Mouse (Mus musculus) midbrain, embryonic 12.5 days (tissue): ENCODE measurements at regions not wholly inside any gene's neighbourhood (a gene's known extent, or its start where the extent isn't known, plus 50 kb on each side); places are given as distances from the start of the nearest gene placed in this dataset.

Source experiments
- ATAC-seq: fragments of 200-750 bp; cut with Nextera tagmentation; 2 replicates; pipeline ENCODE4 v1.8.0; 2017; ENCODE audit warnings: low read depth, moderate TSS enrichment, moderate library complexity; ENCODE audit not compliant: low FRiP score
- H3K27ac ChIP-seq: fragments of 300-500 bp; sonication (generic); replicated peaks from 2 replicates; pipeline ENCODE4 v1.5.1; 2016; ENCODE audit warnings: mild to moderate bottlenecking
- H3K27me3 ChIP-seq: fragments of 300-500 bp; sonication (generic); 2 replicates; pipeline ENCODE4 v1.6.1; 2016; ENCODE audit warnings: mild to moderate bottlenecking
- H3K36me3 ChIP-seq: fragments of 300-500 bp; sonication (generic); 2 replicates; pipeline ENCODE4 v1.6.1; 2016
- H3K4me1 ChIP-seq: fragments of 300-500 bp; sonication (generic); 2 replicates; pipeline ENCODE4 v1.6.1; 2016
- H3K4me2 ChIP-seq: fragments of 300-500 bp; sonication (generic); replicated peaks from 2 replicates; pipeline ENCODE4 v1.6.1; 2016; ENCODE audit warnings: mild to moderate bottlenecking, moderate library complexity
- H3K4me3 ChIP-seq: fragments of 300-500 bp; sonication (generic); 2 replicates; pipeline ENCODE4 v1.5.1; 2016; ENCODE audit warnings: mild to moderate bottlenecking
- H3K9ac ChIP-seq: fragments of 300-500 bp; sonication (generic); replicated peaks from 2 replicates; pipeline ENCODE4 v1.6.1; 2016; ENCODE audit warnings: mild to moderate bottlenecking, moderate library complexity
- H3K9me3 ChIP-seq: fragments of 300-500 bp; sonication (generic); 2 replicates; pipeline ENCODE4 v1.6.1; 2016; ENCODE audit warnings: mild to moderate bottlenecking
- WGBS: fragments of 180-500 bp; shearing (Covaris S2); methylation state at CpG from one replicate; pipeline ENCODE4 v1.1.7; 2016; 5-methylcytosine and 5-hydroxymethylcytosine counted together

- H3K36me3 ChIP-seq: no peaks in the 10 kb centered on the region
- WGBS: 89% methylated on average over 2 of the region's 2 CpGs
- ATAC-seq: no peak
- no peak overlapping the region for H3K9ac ChIP-seq
- no peaks in the 10 kb centered on the region for H3K9me3 ChIP-seq
- H3K4me3 ChIP-seq: no peak overlapping the region
- H3K4me1 ChIP-seq: no peaks in the 10 kb centered on the region
- no peak overlapping the region for H3K27ac ChIP-seq
- H3K4me2 ChIP-seq: no peak overlapping the region
- no peaks in the 10 kb centered on the region for H3K27me3 ChIP-seq
These were observed 565.6 kb downstream of the Defb40 start for GRCm38 (mm10) chr8:18412470-18412869.

DNA sequence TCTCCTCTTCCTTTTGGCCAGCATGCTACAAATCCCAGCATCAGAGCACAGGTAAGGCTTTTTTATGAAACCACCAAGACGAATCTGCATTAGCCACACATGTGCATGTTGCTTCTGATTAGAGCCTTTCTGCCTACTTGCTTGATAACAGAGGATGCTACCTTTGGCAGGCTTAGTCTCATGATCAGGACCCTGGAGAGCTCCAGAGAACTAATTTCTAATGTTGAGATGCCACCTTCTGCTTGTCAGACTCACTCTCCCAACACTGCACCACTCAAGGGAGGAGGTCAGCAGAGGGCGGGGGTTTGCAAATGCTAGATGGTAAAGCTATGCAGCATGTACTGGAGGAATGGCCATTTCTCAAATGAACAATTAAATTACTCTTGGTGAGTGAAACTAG, 571.6 kb downstream of the Defb40 start:
- ATAC-seq: no peak
- Histone ChIP-seq H3K27ac (no peak overlapping the region), H3K9me3 (no peaks in the 10 kb centered on the region), H3K9ac (no peak overlapping the region), H3K4me2 (no peak overlapping the region), H3K4me1 (no peaks in the 10 kb centered on the region), H3K4me3 (no peak overlapping the region), H3K27me3 (no peaks in the 10 kb centered on the region), H3K36me3 (no peaks in the 10 kb centered on the region)
- WGBS: 80% methylated on average over 2 of the region's 2 CpGs

DNA sequence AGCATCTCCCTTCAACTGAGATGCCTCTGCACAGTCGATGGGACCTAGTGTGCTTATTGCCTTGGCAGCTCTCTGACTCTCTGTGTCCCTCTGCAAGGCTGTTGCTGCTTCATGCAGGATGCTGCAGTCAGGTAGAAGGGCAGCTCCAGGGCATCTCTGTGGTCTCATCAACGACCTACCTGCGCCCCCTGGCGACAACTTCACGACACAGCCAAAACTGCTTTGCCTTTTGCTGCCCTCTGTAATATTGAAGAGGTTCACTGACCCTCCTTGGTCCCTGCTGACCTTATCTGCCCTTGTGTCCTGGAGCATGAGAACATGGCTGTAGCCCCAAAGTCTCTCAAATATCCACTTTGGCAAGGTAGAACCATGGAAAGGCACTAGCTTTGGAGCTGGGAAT, 589.7 kb downstream of the Defb40 start:
- Histone ChIP-seq H3K36me3 (no peaks in the 10 kb centered on the region), H3K27me3 (no peaks in the 10 kb centered on the region), H3K9ac (no peak overlapping the region), H3K4me2 (no peak overlapping the region), H3K9me3 (no peaks in the 10 kb centered on the region), H3K4me3 (no peak overlapping the region), H3K27ac (no peak overlapping the region), H3K4me1 (no peaks in the 10 kb centered on the region)
- 8% methylated on average over 5 of the region's 5 CpGs for WGBS
- ATAC-seq: peak; percentile 74

GRCm38 (mm10) chr8:18381615-18382178, 596.4 kb downstream of the Defb40 start:
- ATAC-seq: no peak
- WGBS: 12% methylated on average over 3 of the region's 3 CpGs

GRCm38 (mm10) chr8:18348716-18349115, 629.3 kb downstream of the Defb40 start:
- H3K4me2 ChIP-seq: no peak overlapping the region
- H3K4me3 ChIP-seq: no peak overlapping the region
- H3K4me1 ChIP-seq: no peaks in the 10 kb centered on the region
- no peak overlapping the region for H3K27ac ChIP-seq
- H3K9me3 ChIP-seq: no peaks in the 10 kb centered on the region
- no peaks in the 10 kb centered on the region for H3K36me3 ChIP-seq
- no peak overlapping the region for H3K9ac ChIP-seq
- H3K27me3 ChIP-seq: no peaks in the 10 kb centered on the region
- no peak for ATAC-seq
- 92% methylated on average over 4 of the region's 4 CpGs for WGBS

More at GRCm38 (mm10) chr8:18381615-18382178, 596.4 kb downstream of the Defb40 start:
- no peak overlapping the region for H3K9ac ChIP-seq
- H3K4me1 ChIP-seq: no peaks in the 10 kb centered on the region
- H3K27ac ChIP-seq: no peak overlapping the region
- H3K4me2 ChIP-seq: no peak overlapping the region
- H3K4me3 ChIP-seq: no peak overlapping the region
- no peaks in the 10 kb centered on the region for H3K27me3 ChIP-seq
- no peaks in the 10 kb centered on the region for H3K9me3 ChIP-seq
- H3K36me3 ChIP-seq: no peaks in the 10 kb centered on the region

DNA sequence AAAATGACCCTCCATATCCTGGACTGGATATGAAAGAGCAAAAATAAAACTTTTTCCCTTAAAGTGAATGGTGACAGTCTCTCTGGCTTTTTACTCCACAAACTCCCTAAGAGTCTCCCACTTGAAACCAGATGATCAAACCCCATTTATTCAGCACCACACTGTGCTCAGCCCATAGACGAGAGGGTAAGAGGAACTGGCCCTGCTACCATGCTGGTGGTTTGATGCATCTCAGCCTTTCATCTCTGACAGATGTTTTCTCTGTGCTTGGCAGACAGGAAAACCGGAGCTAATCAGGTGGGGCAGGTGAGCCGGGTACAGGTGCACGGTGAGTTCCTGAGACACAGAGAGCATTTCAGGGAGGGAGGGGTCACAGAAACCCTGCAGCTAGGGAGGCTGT, 631.8 kb downstream of the Defb40 start:
- ATAC-seq: no peak
- Histone ChIP-seq H3K9me3 (no peaks in the 10 kb centered on the region), H3K4me1 (no peaks in the 10 kb centered on the region), H3K27me3 (no peaks in the 10 kb centered on the region), H3K9ac (no peak overlapping the region), H3K27ac (no peak overlapping the region), H3K36me3 (no peaks in the 10 kb centered on the region), H3K4me2 (no peak overlapping the region), H3K4me3 (no peak overlapping the region)
- WGBS: 69% methylated on average over 4 of the region's 4 CpGs

DNA sequence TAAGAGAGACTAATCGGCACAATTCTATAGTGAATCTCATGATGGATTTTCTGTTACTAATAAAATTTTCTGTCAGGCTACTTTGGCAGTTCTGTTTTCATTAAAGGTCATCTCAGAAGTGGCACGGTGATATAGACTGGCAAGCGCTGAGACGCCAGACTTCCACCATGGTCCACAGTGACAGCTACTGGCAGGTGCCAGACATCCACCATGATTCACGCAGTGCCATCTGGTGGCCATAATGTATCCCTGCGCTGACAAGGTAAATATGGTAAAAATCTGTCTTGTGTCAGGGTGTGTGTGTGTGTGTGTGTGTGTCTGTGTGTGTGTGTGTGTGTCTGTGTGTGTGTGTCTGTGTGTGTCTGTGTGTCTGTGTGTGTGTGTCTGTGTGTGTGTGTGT, 632.7 kb downstream of the Defb40 start:
- no peak overlapping the region for H3K9ac ChIP-seq
- H3K4me2 ChIP-seq: no peak overlapping the region
- no peaks in the 10 kb centered on the region for H3K36me3 ChIP-seq
- H3K4me3 ChIP-seq: no peak overlapping the region
- H3K27me3 ChIP-seq: no peaks in the 10 kb centered on the region
- no peaks in the 10 kb centered on the region for H3K9me3 ChIP-seq
- H3K27ac ChIP-seq: no peak overlapping the region
- ATAC-seq: peak; percentile 88
- 31% methylated on average over 6 of the region's 6 CpGs for whole genome bisulfite sequencing
- no peaks in the 10 kb centered on the region for H3K4me1 ChIP-seq

- Histone ChIP-seq H3K9me3 (no peaks in the 10 kb centered on the region), H3K4me1 (no peaks in the 10 kb centered on the region), H3K27me3 (no peaks in the 10 kb centered on the region), H3K36me3 (no peaks in the 10 kb centered on the region), H3K9ac (no peak overlapping the region), H3K4me3 (no peak overlapping the region), H3K27ac (no peak overlapping the region), H3K4me2 (no peak overlapping the region)
- ATAC-seq: peak; percentile 35; the same call in 1 of the 2 replicates
- 82% methylated on average over 5 of the region's 5 CpGs for WGBS
These were observed 633.2 kb downstream of the Defb40 start for GRCm38 (mm10) chr8:18344838-18345237.

DNA sequence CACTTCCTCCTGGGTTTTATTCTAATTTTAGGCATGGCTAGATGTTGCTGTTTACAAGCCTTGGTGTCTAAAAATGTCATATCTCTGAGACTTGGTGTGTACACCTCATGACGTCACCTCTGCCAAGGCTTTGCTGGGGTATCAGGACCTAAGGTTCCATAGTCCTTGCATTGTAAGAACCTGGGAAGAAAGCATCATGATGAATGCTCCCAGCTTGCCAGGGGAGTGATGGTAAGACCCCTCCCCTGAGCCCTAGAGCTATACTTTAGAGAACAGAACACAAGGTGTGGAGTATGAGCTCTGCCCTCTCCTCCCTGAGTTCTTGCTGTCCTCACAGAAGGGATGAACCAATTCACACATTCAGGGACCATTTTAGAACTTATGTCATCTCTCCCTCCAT, 642.5 kb downstream of the Defb40 start:
- no peak overlapping the region for H3K4me2 ChIP-seq
- no peaks in the 10 kb centered on the region for H3K4me1 ChIP-seq
- no peaks in the 10 kb centered on the region for H3K27me3 ChIP-seq
- no peak for ATAC-seq
- H3K9ac ChIP-seq: no peak overlapping the region
- H3K9me3 ChIP-seq: no peaks in the 10 kb centered on the region
- H3K4me3 ChIP-seq: no peak overlapping the region
- H3K36me3 ChIP-seq: no peaks in the 10 kb centered on the region
- H3K27ac ChIP-seq: no peak overlapping the region
- 79% methylated on average over 1 of the region's 1 CpGs for WGBS

DNA sequence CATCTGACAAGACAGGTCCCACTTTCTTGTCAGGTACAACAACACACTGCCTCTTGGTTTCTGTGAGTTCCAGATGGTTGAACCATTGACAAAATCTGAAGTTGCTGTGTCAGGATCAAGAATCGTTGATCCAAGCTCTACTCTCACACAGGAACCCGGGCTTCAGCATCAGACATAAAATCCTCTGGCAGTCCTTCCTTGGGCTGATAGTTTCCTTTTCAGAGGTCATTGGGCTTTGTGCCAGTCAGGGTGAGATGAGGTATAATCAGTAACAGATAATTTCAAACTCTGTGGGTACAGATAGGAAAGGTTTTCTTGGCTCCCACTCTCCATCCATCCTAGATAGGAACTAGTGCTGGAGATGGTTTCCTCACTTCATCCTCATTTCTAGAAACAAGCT, 649.5 kb downstream of the Defb40 start:
- Histone ChIP-seq H3K9ac (no peak overlapping the region), H3K9me3 (no peaks in the 10 kb centered on the region), H3K4me1 (no peaks in the 10 kb centered on the region), H3K27ac (no peak overlapping the region), H3K4me3 (no peak overlapping the region), H3K4me2 (no peak overlapping the region), H3K27me3 (no peaks in the 10 kb centered on the region), H3K36me3 (no peaks in the 10 kb centered on the region)
- 93% methylated on average over 2 of the region's 2 CpGs for WGBS
- ATAC-seq: no peak

DNA sequence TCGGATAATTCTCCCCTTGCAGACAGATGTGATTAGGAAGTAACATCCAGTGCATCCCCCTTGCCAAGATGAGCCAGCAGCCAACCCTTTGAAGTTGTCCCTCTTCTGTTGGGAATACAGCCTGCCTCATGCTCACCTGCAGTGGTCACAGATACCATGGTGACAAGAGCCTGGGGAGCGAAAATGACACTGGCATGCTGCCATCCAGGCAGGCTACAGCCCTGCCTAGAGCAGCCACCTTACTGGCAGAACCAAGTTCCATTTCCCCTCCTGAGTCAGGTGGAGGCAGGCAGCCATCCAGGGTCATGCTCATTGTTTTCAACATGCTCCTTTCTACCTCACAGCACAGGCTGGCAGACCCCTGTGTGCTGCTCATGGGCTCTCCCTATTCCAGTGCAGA, 661.6 kb downstream of the Defb40 start:
- WGBS: 69% methylated on average over 2 of the region's 2 CpGs

DNA sequence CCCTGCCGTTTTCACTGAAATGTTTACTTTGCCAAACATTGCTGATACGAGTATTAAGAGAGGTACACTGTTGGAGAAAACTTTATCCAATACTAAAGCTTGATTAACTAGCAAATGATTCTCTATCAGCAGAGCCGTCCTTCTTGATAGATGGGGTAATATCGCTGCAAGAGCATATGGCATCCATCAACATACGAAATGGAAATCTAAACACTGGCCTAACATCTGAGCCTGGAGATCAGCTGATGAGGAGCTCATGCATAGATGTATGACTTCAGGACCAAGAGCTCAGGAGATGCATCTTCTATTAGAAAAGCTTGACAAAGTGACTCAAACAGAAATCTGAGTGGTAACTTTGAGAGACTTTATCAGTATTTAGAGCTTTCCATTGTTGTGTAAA, 666.5 kb downstream of the Defb40 start:
- H3K27me3 ChIP-seq: no peaks in the 10 kb centered on the region
- no peak overlapping the region for H3K4me2 ChIP-seq
- WGBS: 70% methylated on average over 5 of the region's 5 CpGs
- no peaks in the 10 kb centered on the region for H3K4me1 ChIP-seq
- H3K9me3 ChIP-seq: no peaks in the 10 kb centered on the region
- H3K4me3 ChIP-seq: no peak overlapping the region
- H3K27ac ChIP-seq: no peak overlapping the region
- H3K36me3 ChIP-seq: no peaks in the 10 kb centered on the region
- ATAC-seq: no peak
- no peak overlapping the region for H3K9ac ChIP-seq

More for the DNA sequence above, 661.6 kb downstream of the Defb40 start:
- H3K9me3 ChIP-seq: no peaks in the 10 kb centered on the region
- H3K4me3 ChIP-seq: no peak overlapping the region
- H3K36me3 ChIP-seq: no peaks in the 10 kb centered on the region
- no peak overlapping the region for H3K27ac ChIP-seq
- ATAC-seq: no peak
- no peak overlapping the region for H3K9ac ChIP-seq
- no peaks in the 10 kb centered on the region for H3K4me1 ChIP-seq
- H3K27me3 ChIP-seq: no peaks in the 10 kb centered on the region
- no peak overlapping the region for H3K4me2 ChIP-seq

GRCm38 (mm10) chr8:18310927-18311326, 667.1 kb downstream of the Defb40 start:
- 0 out of 2 replicates have a peak, but pooled peaks have one; percentile 52 for ATAC-seq
- no peaks in the 10 kb centered on the region for H3K36me3 ChIP-seq
- H3K27me3 ChIP-seq: no peaks in the 10 kb centered on the region
- H3K9me3 ChIP-seq: no peaks in the 10 kb centered on the region
- no peak overlapping the region for H3K4me2 ChIP-seq
- no peak overlapping the region for H3K9ac ChIP-seq
- no peaks in the 10 kb centered on the region for H3K4me1 ChIP-seq
- H3K27ac ChIP-seq: no peak overlapping the region
- WGBS: 71% methylated on average over 1 of the region's 1 CpGs
- no peak overlapping the region for H3K4me3 ChIP-seq
